Mouse (Mus musculus): ENCODE data around the gene Scand1. TPM values are rescaled to one million over a fixed set of nuclear protein-coding genes. Genes with fewer than 3 reads are reported as not detected.
A peak's percentile ranks its signal among the peaks of the same experiment; 100 is the strongest.

Gene Scand1
- polyA plus RNA-seq (2012; ENCODE audit: insufficient read depth, insufficient read length, low replicate concordance, missing spikeins): not detected in 2 replicates

GRCm38 (mm10) chr2:156312297-156312897, at the start of gene Scand1, which contains the start of gene Cnbd2:
Gene Scand1, minus strand, starts transcription at chr2:156312704.
Gene Cnbd2, plus strand, starts transcription at chr2:156312299.
- peak; percentile 51; the same call in 1 of the 2 replicates for TF ChIP-seq POLR2A (IDR thresholded peaks at IDR 0.05; ENCODE audit: insufficient read depth, low read depth, low read length)
- TF ChIP-seq CTCF (IDR thresholded peaks at IDR 0.05; ENCODE audit: insufficient read depth, low read depth, low read length): peak; percentile 34; the same call in 1 of the 2 replicates
- H3K27ac ChIP-seq (ENCODE audit: insufficient read depth, low read depth, low read length): peak within 1 kb of the TSS; percentile 65
- peak within 1 kb of the TSS; percentile 78 for H3K4me3 ChIP-seq (ENCODE audit: insufficient read depth, low read depth, low read length)
- WGBS: under 1% methylated on average over 49 of the region's 49 CpGs
- peaks cover 3% of the 10 kb centered on the region; the same call in 1 of the 2 replicates for H3K4me1 ChIP-seq (ENCODE audit: control insufficient read depth, insufficient read depth, low read length)

DNA sequence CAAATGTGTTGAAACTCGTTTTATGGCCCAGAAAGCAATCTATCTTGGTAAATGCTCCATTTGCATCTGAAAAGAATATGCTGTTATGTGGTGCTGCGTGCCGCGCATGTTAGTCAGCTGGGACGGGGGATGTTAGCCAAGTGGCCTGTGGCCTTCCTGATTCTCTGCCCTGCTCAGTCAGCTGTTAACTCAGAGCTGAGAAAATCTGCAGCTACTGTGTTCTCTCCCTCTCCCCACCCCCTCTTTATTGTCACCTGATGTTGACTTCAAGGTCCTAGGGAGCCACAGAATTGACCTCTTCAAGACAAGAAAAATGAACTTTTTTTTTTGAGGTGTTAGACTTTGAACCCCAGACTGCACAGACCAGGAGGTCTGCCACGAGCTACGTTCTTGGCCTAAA, 43.5 kb upstream of the Scand1 start:
- WGBS: 53% methylated on average over 7 of the region's 7 CpGs
- Histone ChIP-seq H3K4me1 (ENCODE audit: control insufficient read depth, insufficient read depth, low read length) (peaks cover 5% of the 10 kb centered on the region; the same call in 1 of the 2 replicates), H3K4me3 (ENCODE audit: insufficient read depth, low read depth, low read length) (no peak overlapping the region), H3K27ac (ENCODE audit: insufficient read depth, low read depth, low read length) (no peak overlapping the region)
- no peak for TF ChIP-seq CTCF (IDR thresholded peaks at IDR 0.05; ENCODE audit: insufficient read depth, low read depth, low read length)
- TF ChIP-seq POLR2A (IDR thresholded peaks at IDR 0.05; ENCODE audit: insufficient read depth, low read depth, low read length): no peak

DNA sequence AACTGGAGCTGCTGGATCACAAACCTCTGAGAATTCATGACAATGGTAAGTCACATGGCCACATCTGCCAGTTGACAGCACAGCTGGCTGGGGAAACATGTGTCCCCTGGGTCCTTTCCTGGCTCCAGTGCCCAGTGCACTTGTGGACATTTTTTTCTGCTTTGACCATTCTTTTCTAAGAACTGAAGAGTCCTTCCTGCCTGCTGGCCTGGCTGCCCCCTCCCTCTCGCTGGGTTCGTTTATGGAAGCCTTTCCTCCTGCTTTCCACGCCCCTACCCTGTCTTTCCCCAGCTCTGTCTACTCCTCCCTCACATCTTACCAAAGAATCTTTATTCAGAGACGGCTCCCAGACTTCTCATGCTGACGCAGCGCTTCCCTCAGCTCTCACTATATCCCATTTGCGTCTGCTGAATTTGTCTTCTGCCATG, 40.8 kb upstream of the Scand1 start:
- 46% methylated on average over 7 of the region's 7 CpGs for WGBS
- H3K4me3 ChIP-seq (ENCODE audit: insufficient read depth, low read depth, low read length): no peak overlapping the region
- TF ChIP-seq CTCF (IDR thresholded peaks at IDR 0.05; ENCODE audit: insufficient read depth, low read depth, low read length) (no peak), POLR2A (IDR thresholded peaks at IDR 0.05; ENCODE audit: insufficient read depth, low read depth, low read length) (no peak)
- H3K4me1 ChIP-seq (ENCODE audit: control insufficient read depth, insufficient read depth, low read length): peaks cover 5% of the 10 kb centered on the region; the same call in 1 of the 2 replicates
- no peak overlapping the region for H3K27ac ChIP-seq (ENCODE audit: insufficient read depth, low read depth, low read length)

DNA sequence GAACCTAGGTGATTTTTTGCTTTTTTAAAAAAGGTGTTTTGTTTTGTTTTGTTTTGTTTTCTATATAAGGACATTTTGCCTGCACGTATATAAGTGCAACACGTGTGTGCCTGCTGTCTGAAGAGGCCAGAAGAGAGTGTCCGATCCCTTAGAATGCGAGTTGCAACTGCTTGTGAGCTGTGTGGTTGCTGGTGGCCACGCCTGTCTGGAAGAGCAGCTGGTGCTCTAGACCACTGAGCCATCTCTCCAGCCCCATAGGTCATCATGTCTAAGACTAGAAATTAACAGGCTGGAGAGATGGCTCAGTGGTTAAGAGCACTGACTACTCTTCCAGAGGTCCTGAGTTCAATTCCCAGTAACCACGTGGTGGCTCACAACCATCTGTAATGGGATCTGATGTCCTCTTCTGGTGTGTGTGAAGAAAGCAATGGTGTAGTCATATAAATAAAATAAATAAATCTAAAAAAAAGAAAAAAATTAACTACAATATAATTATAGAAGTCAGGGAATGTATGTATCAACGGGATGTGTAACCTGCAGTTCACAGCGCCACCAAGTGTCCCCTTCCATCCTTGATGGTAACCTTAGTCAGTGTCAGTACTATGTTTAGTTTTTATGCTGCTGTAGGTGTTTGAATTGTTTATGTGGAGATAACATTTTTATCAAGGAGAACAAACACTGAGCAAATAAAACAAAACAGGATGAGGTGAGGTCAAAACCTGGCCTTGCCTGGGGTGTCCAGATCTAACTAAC, 40.1 kb upstream of the Scand1 start:
- Histone ChIP-seq H3K27ac (ENCODE audit: insufficient read depth, low read depth, low read length) (no peak overlapping the region), H3K4me3 (ENCODE audit: insufficient read depth, low read depth, low read length) (no peak overlapping the region), H3K4me1 (ENCODE audit: control insufficient read depth, insufficient read depth, low read length) (peaks cover 5% of the 10 kb centered on the region; the same call in 1 of the 2 replicates)
- 77% methylated on average over 8 of the region's 8 CpGs for WGBS
- TF ChIP-seq CTCF (IDR thresholded peaks at IDR 0.05; ENCODE audit: insufficient read depth, low read depth, low read length) (no peak), POLR2A (IDR thresholded peaks at IDR 0.05; ENCODE audit: insufficient read depth, low read depth, low read length) (no peak)

DNA sequence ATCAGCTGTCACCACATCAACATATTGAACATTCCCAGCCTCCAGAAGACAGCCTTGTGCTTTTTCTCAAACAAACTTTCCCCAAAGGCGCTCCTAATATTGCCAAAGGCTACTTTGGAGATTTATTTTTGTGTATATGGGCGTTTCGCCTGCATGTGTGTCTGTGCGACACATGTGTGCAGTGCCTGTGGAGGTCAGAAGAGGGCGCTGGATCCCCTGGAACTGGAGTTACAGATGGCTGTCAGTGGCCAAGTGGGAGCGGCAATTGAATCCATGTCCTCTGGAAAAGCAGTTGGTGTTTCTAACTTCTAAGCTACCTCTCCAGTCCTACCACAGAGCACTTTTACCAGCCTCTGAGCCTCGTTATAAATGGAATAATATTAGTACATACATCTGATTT, 38.7 kb upstream of the Scand1 start:
- H3K27ac ChIP-seq (ENCODE audit: insufficient read depth, low read depth, low read length): no peak overlapping the region
- H3K4me1 ChIP-seq (ENCODE audit: control insufficient read depth, insufficient read depth, low read length): peaks cover 5% of the 10 kb centered on the region; the same call in 1 of the 2 replicates
- no peak for TF ChIP-seq CTCF (IDR thresholded peaks at IDR 0.05; ENCODE audit: insufficient read depth, low read depth, low read length)
- TF ChIP-seq POLR2A (IDR thresholded peaks at IDR 0.05; ENCODE audit: insufficient read depth, low read depth, low read length): no peak
- 86% methylated on average over 7 of the region's 7 CpGs for WGBS
- H3K4me3 ChIP-seq (ENCODE audit: insufficient read depth, low read depth, low read length): no peak overlapping the region

- H3K4me1 ChIP-seq (ENCODE audit: control insufficient read depth, insufficient read depth, low read length): peaks cover 5% of the 10 kb centered on the region; the same call in 1 of the 2 replicates
- 75% methylated on average over 4 of the region's 4 CpGs for WGBS
Measured at GRCm38 (mm10) chr2:156349286-156349848, 36.9 kb upstream of the Scand1 start.

DNA sequence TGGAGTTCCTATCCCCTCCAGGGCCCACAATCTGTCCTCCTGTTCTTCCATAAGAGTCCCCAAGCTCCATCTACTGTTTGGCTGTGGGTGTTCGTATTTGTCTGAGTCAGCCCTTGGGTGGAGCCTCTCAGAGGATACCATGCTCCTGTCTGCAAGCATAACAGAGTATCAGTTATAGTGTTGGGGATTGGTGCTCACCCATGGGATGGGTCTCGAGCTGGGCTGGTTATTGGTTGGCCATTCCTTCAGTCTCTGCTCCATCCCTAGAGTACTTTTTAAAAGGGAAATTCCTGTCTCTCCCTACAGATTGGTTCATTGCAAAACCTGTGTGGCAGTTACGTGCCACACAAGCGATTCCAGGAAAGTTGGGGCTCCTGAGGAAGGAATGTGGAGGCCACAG, 36.3 kb upstream of the Scand1 start:
- Histone ChIP-seq H3K4me3 (ENCODE audit: insufficient read depth, low read depth, low read length) (no peak overlapping the region), H3K4me1 (ENCODE audit: control insufficient read depth, insufficient read depth, low read length) (peaks cover 5% of the 10 kb centered on the region; the same call in 1 of the 2 replicates), H3K27ac (ENCODE audit: insufficient read depth, low read depth, low read length) (no peak overlapping the region)
- WGBS: 75% methylated on average over 4 of the region's 4 CpGs
- TF ChIP-seq POLR2A (IDR thresholded peaks at IDR 0.05; ENCODE audit: insufficient read depth, low read depth, low read length) (no peak), CTCF (IDR thresholded peaks at IDR 0.05; ENCODE audit: insufficient read depth, low read depth, low read length) (no peak)

More at GRCm38 (mm10) chr2:156349286-156349848, 36.9 kb upstream of the Scand1 start:
- H3K4me3 ChIP-seq (ENCODE audit: insufficient read depth, low read depth, low read length): no peak overlapping the region
- no peak overlapping the region for H3K27ac ChIP-seq (ENCODE audit: insufficient read depth, low read depth, low read length)
- no peak for TF ChIP-seq CTCF (IDR thresholded peaks at IDR 0.05; ENCODE audit: insufficient read depth, low read depth, low read length)
- no peak for TF ChIP-seq POLR2A (IDR thresholded peaks at IDR 0.05; ENCODE audit: insufficient read depth, low read depth, low read length)

DNA sequence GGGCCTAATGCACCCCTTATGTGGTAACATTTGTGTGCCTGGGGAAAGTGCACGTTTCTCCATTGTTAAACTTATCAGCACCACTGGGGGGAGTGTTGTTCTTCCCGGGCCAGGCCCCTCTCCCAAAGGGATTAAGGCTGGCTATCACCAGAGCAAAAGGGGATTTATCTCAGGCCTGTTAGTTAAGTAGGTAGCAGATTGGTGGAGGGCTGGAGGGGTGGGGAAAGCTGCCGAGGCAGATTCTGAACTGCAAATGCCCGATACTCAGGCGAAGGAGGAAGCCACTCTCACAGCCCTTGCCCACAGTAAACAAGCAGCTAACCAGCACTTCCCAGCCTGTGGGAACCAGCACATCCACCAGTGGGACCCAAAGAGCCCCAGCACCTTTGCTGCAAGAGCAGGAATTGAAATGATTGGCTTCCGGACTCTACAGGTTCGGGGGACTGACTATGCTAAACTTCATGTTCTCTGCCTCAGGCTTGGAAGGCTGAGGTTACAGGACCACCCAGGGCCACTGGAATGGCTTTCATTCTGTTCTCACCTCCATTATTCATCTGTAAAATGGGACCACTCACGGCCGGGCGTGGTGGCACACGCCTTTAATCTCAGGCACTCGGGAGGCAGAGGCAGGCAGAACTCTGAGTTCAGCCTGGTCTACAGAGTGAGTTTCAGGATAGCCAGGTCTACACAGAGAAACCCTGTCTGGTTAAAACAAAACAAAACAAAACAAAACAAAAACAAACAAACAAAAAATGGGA, 32.5 kb upstream of the Scand1 start:
- no peak overlapping the region for H3K27ac ChIP-seq (ENCODE audit: insufficient read depth, low read depth, low read length)
- TF ChIP-seq CTCF (IDR thresholded peaks at IDR 0.05; ENCODE audit: insufficient read depth, low read depth, low read length) (peak; percentile 19; the same call in 1 of the 2 replicates), POLR2A (IDR thresholded peaks at IDR 0.05; ENCODE audit: insufficient read depth, low read depth, low read length) (no peak)
- 62% methylated on average over 12 of the region's 12 CpGs for WGBS

More for the DNA sequence above, 32.5 kb upstream of the Scand1 start:
- no peaks in the 10 kb centered on the region for H3K4me1 ChIP-seq (ENCODE audit: control insufficient read depth, insufficient read depth, low read length)
- H3K4me3 ChIP-seq (ENCODE audit: insufficient read depth, low read depth, low read length): no peak overlapping the region

Data from olfactory bulb, adult 2 months (tissue).